Mouse (Mus musculus) stomach, embryonic 14.5 days (tissue): ENCODE results near the gene Git1. TPM values are rescaled to one million over a fixed set of nuclear protein-coding genes. Genes with fewer than 3 reads are reported as not detected.

Experiments used
- ATAC-seq: fragments of 200-750 bp; cut with Nextera tagmentation; 2 replicates; pipeline ENCODE4 v1.8.0; 2017; ENCODE audit warnings: low read depth, moderate TSS enrichment; ENCODE audit not compliant: insufficient number of reproducible peaks, insufficient read depth, low FRiP score
- H3K27ac ChIP-seq: fragments of 300-500 bp; sonication (generic); 2 replicates; pipeline ENCODE4 v1.5.1; 2014; ENCODE audit warnings: mild to moderate bottlenecking, low read length, moderate library complexity, mixed read lengths
- H3K27me3 ChIP-seq: fragments of 300-500 bp; sonication (generic); 2 replicates; pipeline ENCODE4 v1.6.1; 2014; ENCODE audit warnings: low read length, control low read depth, mixed read lengths; ENCODE audit not compliant: control insufficient read depth, insufficient read depth
- H3K36me3 ChIP-seq: fragments of 300-500 bp; sonication (generic); 2 replicates; pipeline ENCODE4 v1.6.1; 2014; ENCODE audit warnings: mild to moderate bottlenecking, control low read depth, low read length, moderate library complexity, mixed read lengths; ENCODE audit not compliant: control insufficient read depth, insufficient read depth
- H3K4me1 ChIP-seq: fragments of 300-500 bp; sonication (generic); 2 replicates; pipeline ENCODE4 v1.6.1; 2014; ENCODE audit warnings: low read length, control low read depth, mixed read lengths; ENCODE audit not compliant: control insufficient read depth, insufficient read depth
- H3K4me2 ChIP-seq: fragments of 300-500 bp; sonication (generic); replicated peaks from 2 replicates; pipeline ENCODE4 v1.6.1; 2014; ENCODE audit warnings: low read depth, low read length, control low read depth
- H3K4me3 ChIP-seq: fragments of 300-500 bp; sonication (generic); 2 replicates; pipeline ENCODE4 v1.5.1; 2014; ENCODE audit warnings: low read depth, low read length, control low read depth
- H3K9ac ChIP-seq: fragments of 300-500 bp; sonication (generic); replicated peaks from 2 replicates; pipeline ENCODE4 v1.6.1; 2014; ENCODE audit warnings: low read depth, mild to moderate bottlenecking, control low read depth, low read length, moderate library complexity, mixed read lengths
- H3K9me3 ChIP-seq: fragments of 300-500 bp; sonication (generic); 2 replicates; pipeline ENCODE4 v1.6.1; 2016; ENCODE audit warnings: low read depth, low read length, control low read depth; ENCODE audit not compliant: control insufficient read depth
- WGBS: fragments of 180-500 bp; shearing (Covaris S2); extraction: QIAGEN DNeasy Blood & Tissue Kit; methylation state at CpG from one replicate; pipeline ENCODE4 v1.1.7; 2014; 5-methylcytosine and 5-hydroxymethylcytosine counted together
- polyA plus RNA-seq: library from polyadenylated mRNA; unstranded; fragments of >200 nt; fragmentation: Nextera tagmentation; extraction: Ambion mirVana; gene quantifications from 2 replicates; pipeline ENCODE4 v1.2.1, GENCODE M21; 2014

Git1 gene
- polyA plus RNA-seq, 1 experiment from 2014 or later = 18.1 TPM

GRCm38 (mm10) chr11:77501392-77501791 is 8.0 kb downstream of the Git1 start:
- ATAC-seq = no peak
- H3K36me3 ChIP-seq = peaks cover 56% of the 10 kb centered on the region
- H3K4me1 ChIP-seq = peaks cover 12% of the 10 kb centered on the region
- no peaks in the 10 kb centered on the region for H3K9me3 ChIP-seq
- no peak overlapping the region for H3K4me3 ChIP-seq
- H3K9ac ChIP-seq = no peak overlapping the region
- H3K27me3 ChIP-seq = no peaks in the 10 kb centered on the region
- H3K4me2 ChIP-seq = no peak overlapping the region
- no peak overlapping the region for H3K27ac ChIP-seq
- 26% methylated on average over 5 of the region's 5 CpGs for WGBS

GRCm38 (mm10) chr11:77501971-77502370 is 8.6 kb downstream of the Git1 start:
- 93% methylated on average over 4 of the region's 4 CpGs for WGBS
- ATAC-seq = no peak
- Histone ChIP-seq H3K4me1 (peaks cover 9% of the 10 kb centered on the region), H3K4me2 (no peak overlapping the region), H3K9ac (no peak overlapping the region), H3K9me3 (no peaks in the 10 kb centered on the region), H3K27ac (no peak overlapping the region), H3K27me3 (no peaks in the 10 kb centered on the region), H3K4me3 (no peak overlapping the region), H3K36me3 (peaks cover 62% of the 10 kb centered on the region)

- WGBS = 76% methylated on average over 6 of the region's 6 CpGs
- Histone ChIP-seq H3K27me3 (no peaks in the 10 kb centered on the region), H3K36me3 (peaks cover 66% of the 10 kb centered on the region), H3K27ac (no peak overlapping the region), H3K4me3 (no peak overlapping the region), H3K4me1 (peaks cover 5% of the 10 kb centered on the region), H3K4me2 (no peak overlapping the region), H3K9me3 (no peaks in the 10 kb centered on the region), H3K9ac (no peak overlapping the region)
- ATAC-seq = no peak
Observed at GRCm38 (mm10) chr11:77502481-77502880, 9.1 kb downstream of the Git1 start.

GRCm38 (mm10) chr11:77503511-77503910 is 10.1 kb downstream of the Git1 start:
- Histone ChIP-seq H3K27ac (no peak overlapping the region), H3K9ac (no peak overlapping the region), H3K9me3 (no peaks in the 10 kb centered on the region), H3K4me2 (no peak overlapping the region), H3K36me3 (peaks cover 70% of the 10 kb centered on the region), H3K27me3 (no peaks in the 10 kb centered on the region), H3K4me3 (no peak overlapping the region), H3K4me1 (peaks cover 4% of the 10 kb centered on the region; the same call in 1 of the 2 replicates)
- ATAC-seq = no peak
- 62% methylated on average over 3 of the region's 3 CpGs for WGBS

- H3K4me2 ChIP-seq = no peak overlapping the region
- H3K4me3 ChIP-seq = no peak overlapping the region
- H3K9me3 ChIP-seq = no peaks in the 10 kb centered on the region
- H3K4me1 ChIP-seq = peaks cover 5% of the 10 kb centered on the region; the same call in 1 of the 2 replicates
- no peak overlapping the region for H3K9ac ChIP-seq
- H3K36me3 ChIP-seq = peaks cover 67% of the 10 kb centered on the region
- H3K27ac ChIP-seq = no peak overlapping the region
- no peaks in the 10 kb centered on the region for H3K27me3 ChIP-seq
- no peak for ATAC-seq
- WGBS = 94% methylated on average over 19 of the region's 19 CpGs
Observed at GRCm38 (mm10) chr11:77504377-77504776, 11.0 kb downstream of the Git1 start.

GRCm38 (mm10) chr11:77505291-77505980 is 12.1 kb downstream of the Git1 start:
- H3K4me3 ChIP-seq = no peak overlapping the region
- no peaks in the 10 kb centered on the region for H3K27me3 ChIP-seq
- H3K9ac ChIP-seq = no peak overlapping the region
- no peaks in the 10 kb centered on the region for H3K9me3 ChIP-seq
- H3K4me1 ChIP-seq = peaks cover 5% of the 10 kb centered on the region; the same call in 1 of the 2 replicates
- ATAC-seq = no peak
- H3K4me2 ChIP-seq = no peak overlapping the region
- peaks cover 57% of the 10 kb centered on the region for H3K36me3 ChIP-seq
- no peak overlapping the region for H3K27ac ChIP-seq
- WGBS = 87% methylated on average over 22 of the region's 22 CpGs

GRCm38 (mm10) chr11:77506273-77506672 is 12.9 kb downstream of the Git1 start:
- no peak for ATAC-seq
- Histone ChIP-seq H3K36me3 (peaks cover 50% of the 10 kb centered on the region), H3K9ac (no peak overlapping the region), H3K9me3 (no peaks in the 10 kb centered on the region), H3K4me1 (peaks cover 5% of the 10 kb centered on the region; the same call in 1 of the 2 replicates), H3K27me3 (no peaks in the 10 kb centered on the region), H3K4me3 (no peak overlapping the region), H3K4me2 (no peak overlapping the region), H3K27ac (no peak overlapping the region)
- 83% methylated on average over 14 of the region's 14 CpGs for WGBS

GRCm38 (mm10) chr11:77506941-77507340 is 13.6 kb downstream of the Git1 start:
- no peak overlapping the region for H3K9ac ChIP-seq
- H3K27ac ChIP-seq = no peak overlapping the region
- no peaks in the 10 kb centered on the region for H3K9me3 ChIP-seq
- H3K36me3 ChIP-seq = peaks cover 50% of the 10 kb centered on the region
- no peak overlapping the region for H3K4me3 ChIP-seq
- no peak overlapping the region for H3K4me2 ChIP-seq
- H3K4me1 ChIP-seq = peaks cover 7% of the 10 kb centered on the region; the same call in 1 of the 2 replicates
- no peaks in the 10 kb centered on the region for H3K27me3 ChIP-seq
- ATAC-seq = no peak
- WGBS = 83% methylated on average over 6 of the region's 6 CpGs

GRCm38 (mm10) chr11:77507426-77507825 is 14.1 kb downstream of the Git1 start:
- Histone ChIP-seq H3K27me3 (no peaks in the 10 kb centered on the region), H3K9ac (no peak overlapping the region), H3K27ac (no peak overlapping the region), H3K4me2 (no peak overlapping the region), H3K4me3 (no peak overlapping the region), H3K9me3 (no peaks in the 10 kb centered on the region), H3K36me3 (peaks cover 49% of the 10 kb centered on the region), H3K4me1 (peaks cover 7% of the 10 kb centered on the region; the same call in 1 of the 2 replicates)
- no peak for ATAC-seq
- 76% methylated on average over 4 of the region's 4 CpGs for WGBS
